In the genomic region with DNA sequence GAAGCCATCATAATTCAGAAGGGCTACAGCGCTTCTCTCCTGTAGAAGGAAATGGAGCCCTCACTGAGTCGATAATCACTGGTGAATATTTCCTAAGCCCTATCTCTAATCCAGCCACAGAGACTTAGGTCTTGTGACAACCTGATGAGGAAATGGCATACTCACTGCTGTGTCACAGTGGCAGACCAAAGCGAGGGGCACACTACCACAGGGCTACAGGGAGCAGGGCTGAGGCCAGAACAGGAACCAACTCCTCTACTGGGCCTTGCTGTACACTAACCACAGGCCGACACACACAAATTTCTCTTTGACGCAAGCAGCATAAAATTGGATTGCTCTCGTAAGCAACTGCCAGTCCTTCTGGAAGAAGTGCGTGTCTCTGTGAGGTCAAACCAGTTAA, we compare ENCODE assay signal across 29 mouse cellular contexts.
A peak's percentile ranks its signal among the peaks of the same experiment; 100 is the strongest.
DNase-seq lines count a peak whose midpoint lies in the region; ATAC-seq and TF ChIP-seq lines count a peak whose summit lies in the region.
"Had no signal": no experiment of that assay in that cellular context is flagged by ENCODE, and none has a peak within 500 bp of the region (broad histone marks: within the 10 kb centered on the region; RNA-seq: fewer than 3 reads in every experiment).

No protein-coding gene starts in this region.

- no peak for TF ChIP-seq POLR2A in heart, adult 2 months (IDR thresholded peaks at IDR 0.05; ENCODE audit: insufficient read depth, low read depth, low read length)

- peak; percentile 65 for ATAC-seq in liver, embryonic 13.5 days (ENCODE audit: low read depth)
- no peak; the same call in 1 of the 2 replicates for ATAC-seq in liver, embryonic 11.5 days (replicated peaks; ENCODE audit: low FRiP score)
- peak; percentile 99 for ATAC-seq in granulocyte monocyte progenitor cell, adult 5-6 weeks (replicated peaks; ENCODE audit: poor library complexity, severe bottlenecking)
- ATAC-seq in neutrophil, adult 5-6 weeks (ENCODE audit: extremely low read depth, insufficient number of reproducible peaks, low FRiP score, poor library complexity, severe bottlenecking), result peak; percentile 60; the same call in 1 of the 2 replicates
- no peak for ATAC-seq in activated CD4-positive, CD25-positive, alpha-beta regulatory T cell, adult 4 months
- ATAC-seq: midbrain, embryonic 16.5 days had no signal

- no peak for TF ChIP-seq EP300 in heart, adult 2 months (IDR thresholded peaks at IDR 0.05; ENCODE audit: insufficient read depth, low read depth, low read length)

- no peak overlapping the region for H3K27ac ChIP-seq in liver, embryonic 13.5 days
- H3K27ac ChIP-seq in liver, embryonic 11.5 days (ENCODE audit: low read depth, low read length), result no peak overlapping the region
- no peak overlapping the region for H3K27ac ChIP-seq in heart, adult 2 months
- H3K27ac ChIP-seq: embryonic facial prominence, embryonic 13.5 days; forebrain, embryonic 12.5 days; hindbrain, embryonic 13.5 days; kidney, postnatal 0 days; limb, embryonic 12.5 days; liver, embryonic 15.5 days; midbrain, embryonic 10.5 days; stomach, embryonic 15.5 days had no signal

- no peak overlapping the region for H3K4me2 ChIP-seq in liver, embryonic 13.5 days
- H3K4me2 ChIP-seq in liver, embryonic 11.5 days, result no peak overlapping the region
- H3K4me2 ChIP-seq: embryonic facial prominence, embryonic 13.5 days; forebrain, embryonic 12.5 days; heart, embryonic 12.5 days; hindbrain, embryonic 13.5 days; limb, embryonic 12.5 days; liver, embryonic 15.5 days; stomach, embryonic 15.5 days had no signal

- intact Hi-C loops in heart, adult 2 months (cut with DNase I), result no loop called here

- no peak for TF ChIP-seq CTCF in heart, adult 2 months (IDR thresholded peaks at IDR 0.05)

- no peaks in the 10 kb centered on the region for H3K4me1 ChIP-seq in liver, embryonic 13.5 days (replicated peaks)
- H3K4me1 ChIP-seq in liver, embryonic 11.5 days (replicated peaks; ENCODE audit: control insufficient read depth, insufficient read depth, low read length), result no peaks in the 10 kb centered on the region
- H3K4me1 ChIP-seq in megakaryocyte, embryonic 14.5 days, result peaks cover 6% of the 10 kb centered on the region
- H3K4me1 ChIP-seq in heart, adult 2 months (ENCODE audit: control insufficient read depth, insufficient read depth, low read length), result no peaks in the 10 kb centered on the region
- H3K4me1 ChIP-seq: embryonic facial prominence, embryonic 13.5 days; forebrain, embryonic 12.5 days; heart, embryonic 12.5 days; hindbrain, embryonic 13.5 days; limb, embryonic 12.5 days; liver, embryonic 15.5 days; stomach, embryonic 15.5 days had no signal

- H3K36me3 ChIP-seq in liver, embryonic 13.5 days, result no peaks in the 10 kb centered on the region
- H3K36me3 ChIP-seq in liver, embryonic 11.5 days (ENCODE audit: control insufficient read depth, insufficient read depth, low read length), result no peaks in the 10 kb centered on the region
- no peaks in the 10 kb centered on the region for H3K36me3 ChIP-seq in megakaryocyte, embryonic 14.5 days (replicated peaks; ENCODE audit: low read length)
- no peaks in the 10 kb centered on the region for H3K36me3 ChIP-seq in heart, adult 2 months (ENCODE audit: control insufficient read depth, insufficient read depth, low read length)
- H3K36me3 ChIP-seq: embryonic facial prominence, embryonic 13.5 days; forebrain, embryonic 12.5 days; heart, embryonic 12.5 days; hindbrain, embryonic 13.5 days; limb, embryonic 12.5 days; liver, embryonic 15.5 days; midbrain, embryonic 10.5 days; stomach, embryonic 15.5 days had no signal

- H3K27me3 ChIP-seq in liver, embryonic 13.5 days, result no peaks in the 10 kb centered on the region
- no peaks in the 10 kb centered on the region for H3K27me3 ChIP-seq in liver, embryonic 11.5 days (replicated peaks; ENCODE audit: control insufficient read depth, insufficient read depth, low read length)
- no peaks in the 10 kb centered on the region for H3K27me3 ChIP-seq in megakaryocyte, embryonic 14.5 days (replicated peaks)
- H3K27me3 ChIP-seq in heart, adult 2 months (ENCODE audit: control insufficient read depth, insufficient read depth, low read length), result no peaks in the 10 kb centered on the region
- H3K27me3 ChIP-seq: embryonic facial prominence, embryonic 13.5 days; forebrain, embryonic 12.5 days; heart, embryonic 12.5 days; hindbrain, embryonic 13.5 days; limb, embryonic 12.5 days; liver, embryonic 15.5 days; stomach, embryonic 15.5 days had no signal

- WGBS in liver, embryonic 13.5 days (ENCODE audit: insufficient replicate concordance), result 23% methylated on average over 7 of the region's 7 CpGs
- 58% methylated on average over 7 of the region's 7 CpGs for WGBS in liver, embryonic 11.5 days
- 79% methylated on average over 7 of the region's 7 CpGs for WGBS in heart, adult 2 months

- peak; percentile 7 for DNase-seq in liver, embryonic 13.5 days
- DNase-seq in liver, embryonic 11.5 days (ENCODE audit: low spot score), result no peak
- no peak for DNase-seq in urinary bladder, postnatal 10 days (ENCODE audit: low spot score)
- no peak for DNase-seq in heart, adult 2 months
- DNase-seq: adrenal gland, adult 2 months; cerebellum, adult 18-20 months; cerebellum, postnatal 14 days; embryo, embryonic 11 days; heart, postnatal 10 days; kidney, adult 18-20 months; lung, postnatal 10 days; right cerebral cortex, adult 18-20 months; right cerebral cortex, postnatal 4 days; thymus, postnatal 36 days had no signal

- H3K9ac ChIP-seq in liver, embryonic 13.5 days, result no peak overlapping the region
- H3K9ac ChIP-seq in liver, embryonic 11.5 days (ENCODE audit: low read depth, low read length), result no peak overlapping the region
- no peak overlapping the region for H3K9ac ChIP-seq in heart, adult 2 months (ENCODE audit: low read depth, low read length)
- H3K9ac ChIP-seq: embryonic facial prominence, embryonic 13.5 days; forebrain, embryonic 12.5 days; heart, embryonic 12.5 days; hindbrain, embryonic 13.5 days; limb, embryonic 12.5 days; liver, embryonic 15.5 days; stomach, embryonic 15.5 days had no signal

- no peaks in the 10 kb centered on the region for H3K79me2 ChIP-seq in heart, adult 2 months (replicated peaks; ENCODE audit: control insufficient read depth, insufficient read depth, low read length)

- no peak overlapping the region for H3K4me3 ChIP-seq in liver, embryonic 13.5 days (replicated peaks)
- H3K4me3 ChIP-seq in liver, embryonic 11.5 days (ENCODE audit: low read depth, low read length), result no peak overlapping the region
- peak overlapping the region; percentile 78 for H3K4me3 ChIP-seq in megakaryocyte, embryonic 14.5 days (replicated peaks)
- H3K4me3 ChIP-seq in heart, adult 2 months, result no peak overlapping the region
- H3K4me3 ChIP-seq: embryonic facial prominence, embryonic 13.5 days; erythroblast, embryonic 14.5 days; forebrain, embryonic 12.5 days; heart, embryonic 12.5 days; hindbrain, embryonic 13.5 days; limb, embryonic 12.5 days; liver, embryonic 15.5 days; midbrain, embryonic 10.5 days; stomach, embryonic 15.5 days had no signal

- H3K9me3 ChIP-seq in liver, embryonic 13.5 days (replicated peaks), result no peaks in the 10 kb centered on the region
- no peaks in the 10 kb centered on the region for H3K9me3 ChIP-seq in liver, embryonic 11.5 days (ENCODE audit: control insufficient read depth, low read length)
- no peaks in the 10 kb centered on the region for H3K9me3 ChIP-seq in megakaryocyte, embryonic 14.5 days
- H3K9me3 ChIP-seq: embryonic facial prominence, embryonic 13.5 days; forebrain, embryonic 12.5 days; heart, embryonic 12.5 days; hindbrain, embryonic 13.5 days; limb, embryonic 12.5 days; liver, embryonic 15.5 days; midbrain, embryonic 10.5 days; stomach, embryonic 15.5 days had no signal

Comparison
In these comparisons a context has a peak if more than half of its experiments do, and no peak if none do; other contexts are left out.
1. ATAC-seq: peak in liver, embryonic 13.5 days (single experiment), granulocyte monocyte progenitor cell, adult 5-6 weeks (single experiment) and neutrophil, adult 5-6 weeks (single experiment); none in liver, embryonic 11.5 days (single experiment) and activated CD4-positive, CD25-positive, alpha-beta regulatory T cell, adult 4 months (single experiment).